8 mouse cellular contexts compared by ENCODE assay signal in the genomic region with DNA sequence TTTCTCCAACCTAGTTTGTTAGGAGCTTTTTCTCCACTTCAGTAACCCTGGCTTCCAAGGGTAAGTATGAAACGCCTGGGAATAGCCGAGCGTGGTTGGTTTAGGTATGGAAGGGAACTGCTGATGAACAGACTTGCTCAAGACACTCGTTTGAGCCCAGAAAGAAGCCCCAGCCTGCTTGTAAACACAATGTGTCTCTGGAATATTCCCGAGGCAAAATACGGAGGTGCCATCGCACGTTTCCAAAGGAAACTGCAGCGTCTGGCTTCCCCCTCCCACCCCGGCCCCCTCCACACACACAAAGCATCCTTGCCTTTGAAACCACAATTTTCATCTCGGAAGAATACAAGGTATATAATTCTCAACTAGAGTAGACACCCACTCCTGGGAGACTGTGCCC. TPM values are rescaled to one million over a fixed set of nuclear protein-coding genes. Genes with fewer than 3 reads are reported as not detected.
DNase-seq lines count a peak whose midpoint lies in the region; ATAC-seq and TF ChIP-seq lines count a peak whose summit lies in the region.

No protein-coding gene starts in this region.

- peaks cover 9% of the 10 kb centered on the region for H3K36me3 ChIP-seq in C2C12 (ENCODE audit: control insufficient read depth, insufficient read depth)
- H3K36me3 ChIP-seq in forebrain, embryonic 12.5 days (replicated peaks): no peaks in the 10 kb centered on the region
- no peaks in the 10 kb centered on the region for H3K36me3 ChIP-seq in liver, embryonic 14.5 days (replicated peaks; ENCODE audit: control insufficient read depth, insufficient read depth, low read depth)

- peak; percentile 30 for DNase-seq in embryo, embryonic 10.5 days (ENCODE audit: low spot score)
- no peak for DNase-seq in embryo, embryonic 10 days (ENCODE audit: low spot score)
- DNase-seq in liver, embryonic 14.5 days (ENCODE audit: low read depth in 3 of 3, low spot score in 3 of 3): no peak
- no peak for DNase-seq in ovary, postnatal 36 days (ENCODE audit: low spot score)
- no peak for DNase-seq in left cerebral cortex, postnatal 10 days (ENCODE audit: extremely low spot score in 1 of 2, low spot score in 2 of 2)
- DNase-seq in layer of hippocampus, postnatal 25 days (ENCODE audit: extremely low spot score in 1 of 2, low spot score in 1 of 2): no peak

- no peak for TF ChIP-seq EP300 in liver, embryonic 14.5 days (IDR thresholded peaks at IDR 0.05; ENCODE audit: low read depth)

- H3ac ChIP-seq in C2C12 (ENCODE audit: control insufficient read depth, insufficient read length, low read depth): peak overlapping the region; percentile 85

- H3K9me3 ChIP-seq in forebrain, embryonic 12.5 days: no peaks in the 10 kb centered on the region
- H3K9me3 ChIP-seq in liver, embryonic 14.5 days (ENCODE audit: control insufficient read depth, low read length): no peaks in the 10 kb centered on the region

- WGBS in forebrain, embryonic 12.5 days: 11% methylated on average over 11 of the region's 11 CpGs
- 18% methylated on average over 11 of the region's 11 CpGs for whole genome bisulfite sequencing in liver, embryonic 14.5 days (ENCODE audit: insufficient replicate concordance)

- H3K27ac ChIP-seq in forebrain, embryonic 12.5 days: no peak overlapping the region
- no peak overlapping the region for H3K27ac ChIP-seq in liver, embryonic 14.5 days

- TF ChIP-seq CTCF in C2C12 (IDR thresholded peaks at IDR 0.05; ENCODE audit: control insufficient read depth, insufficient read depth, insufficient read length): no peak
- TF ChIP-seq CTCF in liver, embryonic 14.5 days (IDR thresholded peaks at IDR 0.05; ENCODE audit: low read depth): no peak

- H3K79me2 ChIP-seq in C2C12 (ENCODE audit: control insufficient read depth, insufficient read depth): peaks cover 66% of the 10 kb centered on the region

- peaks cover 45% of the 10 kb centered on the region for H3K4me1 ChIP-seq in forebrain, embryonic 12.5 days
- peaks cover 3 to 14% of the 10 kb centered on the region in 2 experiments; a peak in 3 of 4 replicates for H3K4me1 ChIP-seq in liver, embryonic 14.5 days (replicated peaks; ENCODE audit: control insufficient read depth in 2 of 2, insufficient read depth in 2 of 2, low read length in 1 of 2)

- H3K9ac ChIP-seq in forebrain, embryonic 12.5 days: peak overlapping the region; percentile 75; the same call in 1 of the 2 replicates
- no peak overlapping the region for H3K9ac ChIP-seq in liver, embryonic 14.5 days (replicated peaks)

- peak overlapping the region; percentile 99 for H3K4me2 ChIP-seq in forebrain, embryonic 12.5 days
- peak overlapping the region; percentile 79 for H3K4me2 ChIP-seq in liver, embryonic 14.5 days (ENCODE audit: low read depth)

- intact Hi-C loops in left cerebral cortex, postnatal 10 days (cut with DNase I): loop anchor here (5.0 kb wide), 3 partner anchors 40 to 120 kb away; no protein-coding TSS in a partner anchor

- peak overlapping the region; percentile 63 for H3K4me3 ChIP-seq in C2C12 (ENCODE audit: insufficient read depth, poor library complexity, severe bottlenecking)
- peak overlapping the region; percentile 75 for H3K4me3 ChIP-seq in forebrain, embryonic 12.5 days (replicated peaks)
- H3K4me3 ChIP-seq in liver, embryonic 14.5 days (ENCODE audit: insufficient read depth in 1 of 2, low read depth in 2 of 2, low read length in 2 of 2): peak overlapping the region in 1 of 2 experiments; percentile 61; a peak in 2 of 4 replicates

- H3K27me3 ChIP-seq in C2C12 (ENCODE audit: control insufficient read depth, insufficient read depth, insufficient read length): no peaks in the 10 kb centered on the region
- peaks cover 64% of the 10 kb centered on the region for H3K27me3 ChIP-seq in forebrain, embryonic 12.5 days
- H3K27me3 ChIP-seq in liver, embryonic 14.5 days (ENCODE audit: control insufficient read depth, insufficient read depth, low read length): peaks cover 45% of the 10 kb centered on the region

- peaks cover 43% of the 10 kb centered on the region for H3K79me3 ChIP-seq in C2C12 (ENCODE audit: low read depth)

- no peak for ATAC-seq in forebrain, embryonic 12.5 days (ENCODE audit: low FRiP score)
- ATAC-seq in liver, embryonic 14.5 days (ENCODE audit: insufficient read depth): no peak

TF ChIP-seq in C2C12, 6 proteins besides CTCF, POLR2A, EP300 and RAD21:
- TF ChIP-seq FOSL1 (IDR thresholded peaks at IDR 0.05; ENCODE audit: insufficient read depth, low read length, poor library complexity, severe bottlenecking) (no peak), MYOD1 (IDR thresholded peaks at IDR 0.05; ENCODE audit: control insufficient read depth, insufficient read length, low read depth) (no peak), USF1 (IDR thresholded peaks at IDR 0.05; ENCODE audit: low read depth) (no peak), MYOG (IDR thresholded peaks at IDR 0.05; ENCODE audit: control insufficient read depth, extremely low read depth, insufficient read length) (no peak), MAX (IDR thresholded peaks at IDR 0.05) (no peak), CEBPB (IDR thresholded peaks at IDR 0.05; ENCODE audit: low read depth) (no peak)
TF ChIP-seq in C2C12: peak in this region for 0.

RNA-seq across cellular contexts. Expression of a gene that starts 1.7 kb away (rescaled TPM):
- polyA plus RNA-seq in C2C12 (2012; fragmentation: generic; extraction: Trizol): 10.3 TPM
- polyA plus RNA-seq in forebrain, embryonic 12.5 days (2016; fragmentation: Nextera tagmentation; extraction: Ambion mirVana): 0.97 and 1.1 TPM in 2 replicates
- polyA plus RNA-seq in liver, embryonic 14.5 days (2012; rRNA removed): 0.41 and 0.50 TPM in 2 replicates
- polyA plus RNA-seq in liver, embryonic 14.5 days (2014; fragmentation: Nextera tagmentation; extraction: Ambion mirVana): 0.20 and 0.42 TPM in 2 replicates
- 10 to 100 TPM; 41.6 to 43.3 TPM for total RNA-seq in left cerebral cortex, postnatal 10 days (2021)
- 10 to 100 TPM; 86.7 to 93.1 TPM for total RNA-seq in layer of hippocampus, postnatal 25 days (2021)
